Mouse (Mus musculus): ENCODE results near the gene Stk38. TPM values are rescaled to one million over a fixed set of nuclear protein-coding genes. Genes with fewer than 3 reads are reported as not detected.
"Not testable (repeated sequence)": the region's sequence is repeated elsewhere in the genome, so short reads cannot be mapped to it uniquely, and the experiment has no call there.

Gene Stk38
- polyA plus RNA-seq, 1 experiment from 2014 or later = 141 TPM

GRCm38 (mm10) chr17:29031085-29031711 lies 23.4 kb upstream of the Stk38 start:
- Histone ChIP-seq H3K4me2 (replicated peaks; ENCODE audit: low read depth, low read length) (peak overlapping the region; percentile 62), H3K27ac (ENCODE audit: low read depth, low read length) (peak overlapping the region; percentile 96), H3K9ac (ENCODE audit: low read depth, low read length) (peak overlapping the region; percentile 89), H3K4me3 (ENCODE audit: low read depth, low read length) (peak overlapping the region; percentile 90)
- H3K9me3 ChIP-seq (ENCODE audit: control insufficient read depth, low read length); DNase-seq (ENCODE audit: low spot score); H3K27me3 ChIP-seq (ENCODE audit: control insufficient read depth, insufficient read depth, low read length); H3K4me1 ChIP-seq (replicated peaks; ENCODE audit: control insufficient read depth, insufficient read depth, low read length); ATAC-seq (ENCODE audit: low FRiP score); H3K36me3 ChIP-seq (ENCODE audit: control insufficient read depth, insufficient read depth, low read length): not testable (repeated sequence)
- WGBS = 49% methylated on average over 7 of the region's 7 CpGs

- no peak overlapping the region for H3K4me3 ChIP-seq (ENCODE audit: low read depth, low read length)
- no peak overlapping the region for H3K9ac ChIP-seq (ENCODE audit: low read depth, low read length)
- WGBS = 88% methylated on average over 6 of the region's 6 CpGs
- no peak for DNase-seq (ENCODE audit: low spot score)
- ATAC-seq (ENCODE audit: low FRiP score) = no peak
- no peaks in the 10 kb centered on the region for H3K36me3 ChIP-seq (ENCODE audit: control insufficient read depth, insufficient read depth, low read length)
- H3K27me3 ChIP-seq (ENCODE audit: control insufficient read depth, insufficient read depth, low read length) = no peaks in the 10 kb centered on the region
- no peak overlapping the region for H3K4me2 ChIP-seq (replicated peaks; ENCODE audit: low read depth, low read length)
- H3K4me1 ChIP-seq (replicated peaks; ENCODE audit: control insufficient read depth, insufficient read depth, low read length) = no peaks in the 10 kb centered on the region
- H3K9me3 ChIP-seq (ENCODE audit: control insufficient read depth, low read length) = no peaks in the 10 kb centered on the region
- no peak overlapping the region for H3K27ac ChIP-seq (ENCODE audit: low read depth, low read length)
These were observed 22.7 kb upstream of the Stk38 start for GRCm38 (mm10) chr17:29030321-29031034.

- Histone ChIP-seq H3K9me3 (ENCODE audit: control insufficient read depth, low read length) (no peaks in the 10 kb centered on the region), H3K27ac (ENCODE audit: low read depth, low read length) (no peak overlapping the region), H3K36me3 (ENCODE audit: control insufficient read depth, insufficient read depth, low read length) (no peaks in the 10 kb centered on the region), H3K4me1 (replicated peaks; ENCODE audit: control insufficient read depth, insufficient read depth, low read length) (no peaks in the 10 kb centered on the region), H3K27me3 (ENCODE audit: control insufficient read depth, insufficient read depth, low read length) (no peaks in the 10 kb centered on the region), H3K4me2 (replicated peaks; ENCODE audit: low read depth, low read length) (no peak overlapping the region), H3K4me3 (ENCODE audit: low read depth, low read length) (no peak overlapping the region), H3K9ac (ENCODE audit: low read depth, low read length) (no peak overlapping the region)
- DNase-seq (ENCODE audit: low spot score) = no peak
- WGBS = 47% methylated on average over 5 of the region's 5 CpGs
- ATAC-seq (ENCODE audit: low FRiP score) = no peak
These were observed 19.0 kb upstream of the Stk38 start for GRCm38 (mm10) chr17:29026652-29027356.

GRCm38 (mm10) chr17:29024896-29025565 lies 17.2 kb upstream of the Stk38 start:
- no peak for ATAC-seq (ENCODE audit: low FRiP score)
- 21% methylated on average over 10 of the region's 10 CpGs for WGBS
- H3K4me2 ChIP-seq (replicated peaks; ENCODE audit: low read depth, low read length) = no peak overlapping the region

GRCm38 (mm10) chr17:29024047-29024892 lies 16.5 kb upstream of the Stk38 start:
- H3K4me1 ChIP-seq (replicated peaks; ENCODE audit: control insufficient read depth, insufficient read depth, low read length) = no peaks in the 10 kb centered on the region
- no peaks in the 10 kb centered on the region for H3K27me3 ChIP-seq (ENCODE audit: control insufficient read depth, insufficient read depth, low read length)
- H3K36me3 ChIP-seq (ENCODE audit: control insufficient read depth, insufficient read depth, low read length) = no peaks in the 10 kb centered on the region
- no peak overlapping the region for H3K4me2 ChIP-seq (replicated peaks; ENCODE audit: low read depth, low read length)
- no peak overlapping the region for H3K9ac ChIP-seq (ENCODE audit: low read depth, low read length)
- no peak overlapping the region for H3K4me3 ChIP-seq (ENCODE audit: low read depth, low read length)
- 53% methylated on average over 22 of the region's 22 CpGs for WGBS
- no peaks in the 10 kb centered on the region for H3K9me3 ChIP-seq (ENCODE audit: control insufficient read depth, low read length)
- H3K27ac ChIP-seq (ENCODE audit: low read depth, low read length) = no peak overlapping the region
- DNase-seq (ENCODE audit: low spot score) (no peak), ATAC-seq (ENCODE audit: low FRiP score) (no peak)

More at GRCm38 (mm10) chr17:29024896-29025565, 17.2 kb upstream of the Stk38 start:
- no peak overlapping the region for H3K4me3 ChIP-seq (ENCODE audit: low read depth, low read length)
- H3K4me1 ChIP-seq (replicated peaks; ENCODE audit: control insufficient read depth, insufficient read depth, low read length) = no peaks in the 10 kb centered on the region
- H3K27me3 ChIP-seq (ENCODE audit: control insufficient read depth, insufficient read depth, low read length) = no peaks in the 10 kb centered on the region
- H3K36me3 ChIP-seq (ENCODE audit: control insufficient read depth, insufficient read depth, low read length) = no peaks in the 10 kb centered on the region
- no peak for DNase-seq (ENCODE audit: low spot score)
- H3K9me3 ChIP-seq (ENCODE audit: control insufficient read depth, low read length) = no peaks in the 10 kb centered on the region
- no peak overlapping the region for H3K27ac ChIP-seq (ENCODE audit: low read depth, low read length)
- H3K9ac ChIP-seq (ENCODE audit: low read depth, low read length) = no peak overlapping the region

- no peaks in the 10 kb centered on the region for H3K27me3 ChIP-seq (ENCODE audit: control insufficient read depth, insufficient read depth, low read length)
- ATAC-seq (ENCODE audit: low FRiP score) (no peak), DNase-seq (ENCODE audit: low spot score) (no peak)
- no peaks in the 10 kb centered on the region for H3K4me1 ChIP-seq (replicated peaks; ENCODE audit: control insufficient read depth, insufficient read depth, low read length)
- no peak overlapping the region for H3K4me3 ChIP-seq (ENCODE audit: low read depth, low read length)
- H3K9me3 ChIP-seq (ENCODE audit: control insufficient read depth, low read length) = no peaks in the 10 kb centered on the region
- WGBS = 89% methylated on average over 6 of the region's 6 CpGs
- no peak overlapping the region for H3K9ac ChIP-seq (ENCODE audit: low read depth, low read length)
- no peak overlapping the region for H3K27ac ChIP-seq (ENCODE audit: low read depth, low read length)
- H3K36me3 ChIP-seq (ENCODE audit: control insufficient read depth, insufficient read depth, low read length) = no peaks in the 10 kb centered on the region
- H3K4me2 ChIP-seq (replicated peaks; ENCODE audit: low read depth, low read length) = no peak overlapping the region
These were observed 15.6 kb upstream of the Stk38 start for GRCm38 (mm10) chr17:29023346-29023745.

- no peak for DNase-seq (ENCODE audit: low spot score)
- no peaks in the 10 kb centered on the region for H3K36me3 ChIP-seq (ENCODE audit: control insufficient read depth, insufficient read depth, low read length)
- ATAC-seq (ENCODE audit: low FRiP score) = no peak
- 24% methylated on average over 15 of the region's 15 CpGs for WGBS
- no peak overlapping the region for H3K4me3 ChIP-seq (ENCODE audit: low read depth, low read length)
- no peak overlapping the region for H3K4me2 ChIP-seq (replicated peaks; ENCODE audit: low read depth, low read length)
- no peaks in the 10 kb centered on the region for H3K9me3 ChIP-seq (ENCODE audit: control insufficient read depth, low read length)
- no peaks in the 10 kb centered on the region for H3K27me3 ChIP-seq (ENCODE audit: control insufficient read depth, insufficient read depth, low read length)
- no peaks in the 10 kb centered on the region for H3K4me1 ChIP-seq (replicated peaks; ENCODE audit: control insufficient read depth, insufficient read depth, low read length)
- H3K9ac ChIP-seq (ENCODE audit: low read depth, low read length) = no peak overlapping the region
- H3K27ac ChIP-seq (ENCODE audit: low read depth, low read length) = no peak overlapping the region
These were observed 14.5 kb upstream of the Stk38 start for GRCm38 (mm10) chr17:29022230-29022819.

- ATAC-seq (ENCODE audit: low FRiP score) (no peak), DNase-seq (ENCODE audit: low spot score) (no peak)
- Histone ChIP-seq H3K27ac (ENCODE audit: low read depth, low read length) (no peak overlapping the region), H3K4me3 (ENCODE audit: low read depth, low read length) (no peak overlapping the region), H3K4me1 (replicated peaks; ENCODE audit: control insufficient read depth, insufficient read depth, low read length) (no peaks in the 10 kb centered on the region), H3K9ac (ENCODE audit: low read depth, low read length) (no peak overlapping the region), H3K36me3 (ENCODE audit: control insufficient read depth, insufficient read depth, low read length) (no peaks in the 10 kb centered on the region), H3K27me3 (ENCODE audit: control insufficient read depth, insufficient read depth, low read length) (no peaks in the 10 kb centered on the region), H3K4me2 (replicated peaks; ENCODE audit: low read depth, low read length) (no peak overlapping the region), H3K9me3 (ENCODE audit: control insufficient read depth, low read length) (no peaks in the 10 kb centered on the region)
These were observed 12.6 kb upstream of the Stk38 start for GRCm38 (mm10) chr17:29020444-29020843.
